Mouse (Mus musculus) ovary, postnatal 36 days (tissue): Measurements from ENCODE around the gene Dctpp1.
"Not testable (repeated sequence)": the region's sequence is repeated elsewhere in the genome, so short reads cannot be mapped to it uniquely, and the experiment has no call there.

ENCODE experiments used
- DNase-seq: peaks from one replicate; pipeline ENCODE4 v3.0.0; 2022; ENCODE audit warnings: low spot score, mixed read lengths

The Dctpp1 gene

GRCm38 (mm10) chr7:127270256-127270655 lies 9.7 kb upstream of the Dctpp1 start:
- DNase-seq, result no peak

- DNase-seq, result no peak
Measured at GRCm38 (mm10) chr7:127263526-127263925, 3.0 kb upstream of the Dctpp1 start.

- DNase-seq, result no peak
Measured at GRCm38 (mm10) chr7:127262218-127262961, 1.9 kb upstream of the Dctpp1 start.

GRCm38 (mm10) chr7:127259186-127259905 lies 1.2 kb downstream of the Dctpp1 start:
- no peak for DNase-seq

- DNase-seq, result no peak
Measured at GRCm38 (mm10) chr7:127256518-127256917, 4.0 kb downstream of the Dctpp1 start.

GRCm38 (mm10) chr7:127255965-127256364 lies 4.5 kb downstream of the Dctpp1 start:
- no peak for DNase-seq

GRCm38 (mm10) chr7:127255008-127255407 lies 5.5 kb downstream of the Dctpp1 start:
- DNase-seq, result no peak

GRCm38 (mm10) chr7:127253821-127254769 lies 6.4 kb downstream of the Dctpp1 start:
- DNase-seq, result peak; percentile 94

- DNase-seq, result no peak
Measured at GRCm38 (mm10) chr7:127253341-127253740, 7.2 kb downstream of the Dctpp1 start.

- DNase-seq, result no peak
Measured at GRCm38 (mm10) chr7:127252414-127252813, 8.1 kb downstream of the Dctpp1 start.

GRCm38 (mm10) chr7:127250511-127250910 lies 10.0 kb downstream of the Dctpp1 start:
- not testable (repeated sequence) for DNase-seq

- DNase-seq, result no peak
Measured at GRCm38 (mm10) chr7:127244658-127245510, 15.6 kb downstream of the Dctpp1 start.

GRCm38 (mm10) chr7:127243870-127244657 lies 16.4 kb downstream of the Dctpp1 start, which contains the start of gene Zfp771:
TSS of gene Zfp771 (plus strand) at chr7:127244274.
- DNase-seq, result peak; percentile 97

GRCm38 (mm10) chr7:127243361-127243867 lies 17.1 kb downstream of the Dctpp1 start:
- DNase-seq, result no peak

- DNase-seq, result no peak
Measured at GRCm38 (mm10) chr7:127234777-127235176, 25.7 kb downstream of the Dctpp1 start.

- DNase-seq, result no peak
Measured at GRCm38 (mm10) chr7:127233765-127234164, 26.7 kb downstream of the Dctpp1 start.

- no peak for DNase-seq
Measured at GRCm38 (mm10) chr7:127233368-127233749, 27.1 kb downstream of the Dctpp1 start.

GRCm38 (mm10) chr7:127232622-127233367 lies 27.7 kb downstream of the Dctpp1 start, which contains the start of the genes Zfp553 and Sept1:
TSS of gene Zfp553 (plus strand) at chr7:127233061.
TSS of gene Sept1 (minus strand) at chr7:127233130.
- DNase-seq, result peak; percentile 86
